Mouse (Mus musculus): ENCODE measurements around the gene Ppp6r1.
"Not testable (repeated sequence)": the region's sequence is repeated elsewhere in the genome, so short reads cannot be mapped to it uniquely, and the experiment has no call there.

Gene Ppp6r1

DNA sequence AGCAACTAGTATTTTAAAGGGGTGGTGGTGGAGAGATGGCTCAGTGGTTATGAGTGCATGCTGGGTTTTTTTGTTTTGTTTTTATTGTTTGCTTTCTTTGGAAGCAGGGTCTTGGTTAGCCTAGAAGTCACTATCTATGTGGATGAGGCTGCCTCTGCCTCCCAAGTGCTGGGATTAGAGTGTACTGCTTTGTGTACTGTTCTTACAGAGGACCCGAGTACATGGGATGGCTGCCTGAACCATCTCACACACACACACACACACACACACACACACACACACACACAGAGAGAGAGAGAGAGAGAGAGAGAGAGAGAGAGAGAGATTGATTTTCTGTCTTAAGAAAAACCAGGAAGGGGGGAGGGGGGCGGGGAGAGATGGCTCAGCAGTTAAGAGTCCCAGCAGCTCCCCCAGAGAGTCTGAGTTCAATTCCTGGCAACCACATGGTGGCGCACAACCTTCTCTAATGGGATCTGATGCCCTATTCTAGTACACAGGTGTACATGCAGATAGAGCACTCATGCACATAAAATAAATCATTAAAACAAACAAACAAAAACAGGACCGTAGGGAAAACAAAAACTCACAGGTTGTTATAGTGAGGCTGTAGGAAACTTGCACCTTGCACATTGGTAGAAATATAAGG lies 35.2 kb downstream of the Ppp6r1 start:
- DNase-seq (ENCODE audit: extremely low read depth, insufficient read length, low spot score) = no peak

DNA sequence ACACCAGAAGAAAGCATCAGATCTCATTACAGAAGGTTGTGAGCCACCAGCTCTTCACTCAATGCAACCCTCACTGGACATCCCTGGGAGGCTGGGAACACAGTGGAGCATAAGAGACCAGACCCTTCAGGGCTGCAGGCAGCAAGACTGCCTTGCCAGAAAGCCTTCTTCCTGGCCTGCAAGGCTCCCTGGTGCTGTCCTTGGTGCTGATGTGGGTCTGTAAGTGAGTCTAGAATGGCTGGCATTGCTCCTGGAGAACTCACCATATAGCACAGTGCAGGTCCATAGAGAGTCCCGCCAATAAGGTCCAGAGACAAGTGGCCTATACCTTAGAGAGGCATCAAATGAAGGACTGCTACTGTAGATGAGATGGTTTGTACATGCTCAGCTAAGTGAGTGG lies 38.8 kb downstream of the Ppp6r1 start:
- no peak for DNase-seq (ENCODE audit: extremely low read depth, insufficient read length, low spot score)

DNA sequence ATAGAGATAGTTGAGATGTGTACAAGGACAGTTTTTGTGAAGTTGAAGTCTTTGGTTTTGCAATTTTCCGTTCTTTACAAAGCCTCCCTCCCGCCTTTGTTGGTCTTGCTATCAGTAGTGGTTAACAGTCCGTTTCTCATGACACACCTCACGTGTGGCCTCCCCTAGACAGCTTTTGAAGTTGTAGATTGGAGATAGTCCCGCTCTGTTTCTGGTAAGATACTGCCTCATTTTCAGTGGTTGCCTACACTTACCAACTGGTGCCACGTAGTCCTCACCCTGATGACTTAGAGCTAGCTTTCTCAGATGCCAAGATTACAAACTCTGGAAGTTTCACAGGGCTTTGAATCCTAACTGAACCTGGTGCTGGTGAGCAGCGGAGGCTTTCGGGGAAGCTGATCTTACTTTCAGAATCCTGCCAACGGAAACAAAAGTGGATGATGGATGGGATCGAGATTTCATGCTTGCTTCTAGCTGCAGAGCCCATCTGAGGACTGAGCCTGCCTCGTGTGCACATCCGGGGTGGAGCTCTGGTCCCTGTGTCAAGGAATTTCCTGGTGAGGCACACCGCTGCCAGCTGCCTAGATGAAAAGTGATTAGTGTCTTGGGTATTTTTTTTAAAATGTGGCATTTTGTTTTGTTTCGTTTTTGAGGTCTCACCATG lies 44.9 kb downstream of the Ppp6r1 start:
- DNase-seq (ENCODE audit: extremely low read depth, insufficient read length, low spot score) = no peak

- DNase-seq (ENCODE audit: extremely low read depth, insufficient read length, low spot score) = no peak
These were observed 45.9 kb downstream of the Ppp6r1 start for GRCm38 (mm10) chr7:4612956-4613355.

DNA sequence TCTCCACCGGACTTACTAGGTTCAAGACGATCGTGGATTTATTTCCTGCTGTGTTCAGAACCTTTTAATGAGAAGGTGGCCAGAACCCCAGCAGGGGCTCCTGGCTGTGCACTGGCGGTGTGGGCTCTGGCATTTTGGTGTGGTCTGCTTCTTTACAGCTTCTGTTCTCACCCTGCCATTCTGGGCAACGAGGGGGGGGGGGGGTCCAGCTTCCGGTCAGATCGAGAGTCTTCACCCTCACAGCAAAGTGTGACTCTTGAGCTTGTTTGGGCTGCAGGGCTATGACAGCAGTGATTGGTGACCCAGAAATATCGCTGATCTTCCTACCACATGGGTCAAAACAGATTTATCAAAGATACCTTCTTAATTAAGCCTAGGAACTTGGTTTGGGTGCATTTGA lies 46.4 kb downstream of the Ppp6r1 start:
- no peak for DNase-seq (ENCODE audit: extremely low read depth, insufficient read length, low spot score)

- DNase-seq (ENCODE audit: extremely low read depth, insufficient read length, low spot score) = no peak
These were observed 46.9 kb downstream of the Ppp6r1 start for GRCm38 (mm10) chr7:4611921-4612341.

DNA sequence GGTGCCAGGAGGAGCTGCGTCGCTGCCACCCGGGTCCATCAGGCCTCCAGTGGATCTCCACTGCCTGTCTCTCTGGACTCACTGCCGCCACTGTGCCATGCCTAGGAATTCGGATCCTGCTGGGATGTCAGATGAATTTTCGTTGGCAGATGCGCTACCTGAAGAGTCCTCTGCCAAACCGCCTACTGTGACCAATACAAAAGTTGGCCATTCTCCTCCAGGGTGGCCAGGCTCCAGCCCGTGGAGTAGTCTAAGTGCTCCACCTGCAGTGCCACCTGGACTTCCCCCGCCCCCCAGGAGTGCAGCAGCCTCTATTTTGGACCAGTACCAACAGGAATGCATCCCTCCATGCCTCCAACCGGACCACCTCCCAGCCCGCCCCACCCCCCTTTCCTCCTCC lies 47.3 kb downstream of the Ppp6r1 start:
- DNase-seq (ENCODE audit: extremely low read depth, insufficient read length, low spot score) = no peak

DNA sequence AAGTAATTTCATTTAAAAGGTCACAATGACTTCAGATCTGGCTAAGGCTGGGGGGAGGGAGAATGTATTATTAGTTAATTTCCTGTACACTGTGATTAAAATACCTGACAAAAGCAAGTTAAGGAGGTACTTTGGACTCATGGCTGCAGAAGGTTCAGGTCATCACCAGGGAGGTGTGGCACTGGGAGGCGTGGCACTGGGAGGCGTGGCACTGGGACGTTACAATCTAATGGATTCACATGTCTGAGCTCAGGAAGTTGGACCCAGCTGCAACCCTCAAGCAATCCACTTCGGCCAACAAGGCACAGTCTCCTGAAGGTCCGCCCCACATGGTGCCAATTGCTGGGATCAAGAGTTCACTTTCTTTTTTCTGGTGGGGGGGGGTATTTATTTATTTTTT lies 50.8 kb downstream of the Ppp6r1 start:
- no peak for DNase-seq (ENCODE audit: extremely low read depth, insufficient read length, low spot score)

- DNase-seq (ENCODE audit: extremely low read depth, insufficient read length, low spot score) = no peak
These were observed 54.9 kb downstream of the Ppp6r1 start, which contains the start of gene Ptprh for GRCm38 (mm10) chr7:4603873-4604272. Gene Ptprh, minus strand, starts transcription at chr7:4604041.

- DNase-seq (ENCODE audit: extremely low read depth, insufficient read length, low spot score) = no peak
These were observed 55.9 kb downstream of the Ppp6r1 start for GRCm38 (mm10) chr7:4602969-4603368.

DNA sequence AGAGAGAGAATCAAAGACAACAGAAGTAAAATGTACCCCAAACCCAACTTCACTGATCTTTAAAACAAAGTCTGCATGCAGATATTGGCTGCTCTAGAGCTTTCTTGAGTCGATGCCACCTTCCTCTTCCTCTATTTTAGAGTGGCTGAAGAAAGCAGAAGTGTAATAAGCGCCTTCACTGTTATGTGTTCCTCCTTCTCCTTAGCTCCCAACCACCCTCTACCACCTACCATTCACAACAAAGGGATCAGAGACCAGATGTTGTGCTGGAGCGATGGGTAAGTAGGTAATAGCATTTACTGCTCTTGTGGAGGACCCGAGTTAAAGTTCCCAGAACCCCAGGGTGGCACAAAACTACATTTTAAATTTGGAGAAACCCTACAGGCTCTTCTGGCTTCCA lies 61.8 kb downstream of the Ppp6r1 start:
- DNase-seq (ENCODE audit: extremely low read depth, insufficient read length, low spot score) = not testable (repeated sequence)

Measured in 3134 (cell line).